Mouse (Mus musculus) heart, adult 9 months (tissue): Measurements from ENCODE around the gene Ssxb8.
"Not testable (repeated sequence)": the region's sequence is repeated elsewhere in the genome, so short reads cannot be mapped to it uniquely, and the experiment has no call there.

Experiments
- DNase-seq, 2 experiments: peaks; one replicate each; pipeline ENCODE4 v3.0.0; 2022; ENCODE audit warnings: low spot score in 2 of 2

The Ssxb8 gene

DNA sequence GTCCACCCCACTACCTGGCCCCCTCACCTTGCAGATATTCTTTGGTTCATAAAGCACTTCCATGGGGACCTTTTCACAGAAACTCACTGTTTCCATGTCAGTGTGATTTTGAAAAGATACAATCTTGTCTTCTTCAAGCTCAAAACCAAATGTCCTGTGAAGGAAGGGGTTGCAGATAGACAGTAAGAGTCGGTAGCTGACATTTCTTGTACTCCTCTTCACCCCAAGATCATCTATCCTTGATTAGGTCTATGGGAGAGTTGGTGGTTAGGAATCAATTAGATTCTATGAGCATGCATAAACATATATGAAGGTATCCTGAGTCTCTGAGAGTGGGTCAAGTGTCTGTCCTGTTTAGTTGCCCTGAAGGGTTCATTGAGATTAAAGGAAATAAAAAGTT, at the start of gene Ssxb8:
TSS of gene Ssxb8 (minus strand) at position 101 of the 400 bp plus-strand sequence.
- not testable (repeated sequence) for DNase-seq

DNA sequence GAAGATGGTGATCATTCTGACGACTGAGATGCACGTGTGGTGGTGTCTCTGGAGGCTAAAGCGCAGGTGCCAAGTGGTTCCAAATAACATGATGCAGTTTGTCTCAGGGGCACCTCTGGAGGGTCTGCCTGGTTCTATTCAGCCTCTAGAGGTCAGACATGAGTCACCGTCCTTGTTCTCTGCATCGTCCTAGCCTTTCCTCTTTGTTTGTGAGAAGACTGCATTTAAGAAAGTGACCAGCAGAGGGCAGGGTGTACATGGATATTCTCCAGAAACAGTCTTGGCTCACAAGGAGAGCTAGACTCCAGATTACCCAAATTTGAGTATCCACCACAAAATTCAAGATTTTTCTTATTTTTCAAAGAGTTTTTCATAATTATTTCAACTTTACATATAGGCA, 42.3 kb upstream of the Ssxb8 start:
- no peak for DNase-seq

DNA sequence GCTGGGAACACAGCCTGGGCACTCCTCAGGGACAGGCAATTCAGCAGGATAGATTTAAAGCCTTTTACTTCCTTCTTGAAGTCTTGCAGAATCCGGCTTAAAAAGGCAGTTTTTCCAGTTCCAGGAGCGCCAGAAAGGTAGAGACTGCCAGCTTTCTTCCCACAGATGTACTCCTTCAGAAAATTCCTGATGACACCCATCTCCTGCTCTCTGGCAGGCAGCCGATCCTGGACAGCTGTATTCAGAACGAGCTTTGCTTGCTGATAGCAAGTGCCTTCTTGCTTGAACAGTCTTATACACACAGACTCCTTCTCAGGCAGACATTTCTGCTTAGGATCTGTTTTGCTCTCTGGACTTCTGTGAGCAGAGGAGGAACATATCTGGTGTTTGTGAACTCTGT, 27.6 kb downstream of the Ssxb8 start:
- no peak for DNase-seq
